Mouse (Mus musculus) neural tube, embryonic 11.5 days (tissue): ENCODE measurements around the gene Prkar2a. TPM values are rescaled to one million over a fixed set of nuclear protein-coding genes. Genes with fewer than 3 reads are reported as not detected.

ENCODE experiments used
- ATAC-seq: fragments of 200-750 bp; cut with Nextera tagmentation; 2 replicates; pipeline ENCODE4 v1.8.0; 2017; ENCODE audit warnings: moderate number of reproducible peaks, mild to moderate bottlenecking, moderate TSS enrichment, moderate library complexity; ENCODE audit not compliant: insufficient read depth, low FRiP score, low TSS enrichment
- DNase-seq: peaks from one replicate; pipeline ENCODE4 v3.0.0-alpha.2; 2015; ENCODE audit warnings: low spot score
- H3K27ac ChIP-seq: fragments of 300-500 bp; sonication (generic); 2 replicates; pipeline ENCODE4 v1.5.1; 2014; ENCODE audit warnings: low read depth, mild to moderate bottlenecking, low read length
- H3K27me3 ChIP-seq: fragments of 300-500 bp; sonication (generic); 2 replicates; pipeline ENCODE4 v1.6.1; 2014; ENCODE audit warnings: mild to moderate bottlenecking, low read length, mixed read lengths; ENCODE audit not compliant: control insufficient read depth, insufficient read depth
- H3K36me3 ChIP-seq: fragments of 300-500 bp; sonication (generic); 2 replicates; pipeline ENCODE4 v1.6.1; 2014; ENCODE audit warnings: mild to moderate bottlenecking, low read length, moderate library complexity, mixed read lengths; ENCODE audit not compliant: control insufficient read depth, insufficient read depth
- H3K4me1 ChIP-seq: fragments of 300-500 bp; sonication (generic); 2 replicates; pipeline ENCODE4 v1.6.1; 2014; ENCODE audit warnings: low read length, mixed read lengths; ENCODE audit not compliant: control insufficient read depth, insufficient read depth
- H3K4me2 ChIP-seq: fragments of 300-500 bp; sonication (generic); 2 replicates; pipeline ENCODE4 v1.6.1; 2014; ENCODE audit warnings: low read depth, mild to moderate bottlenecking, moderate library complexity
- H3K4me3 ChIP-seq: fragments of 300-500 bp; sonication (generic); 2 replicates; pipeline ENCODE4 v1.5.1; 2014; ENCODE audit warnings: low read depth, low read length
- H3K9ac ChIP-seq: fragments of 300-500 bp; sonication (generic); 2 replicates; pipeline ENCODE4 v1.6.1; 2014; ENCODE audit warnings: mild to moderate bottlenecking, low read length
- H3K9me3 ChIP-seq: fragments of 300-500 bp; sonication (generic); 2 replicates; pipeline ENCODE4 v1.6.1; 2016; ENCODE audit warnings: low read length; ENCODE audit not compliant: control insufficient read depth
- WGBS: fragments of 180-500 bp; shearing (Covaris S2); extraction: QIAGEN DNeasy Blood & Tissue Kit; methylation state at CpG from one replicate; pipeline ENCODE4 v1.1.7; 2014; 5-methylcytosine and 5-hydroxymethylcytosine counted together
- polyA plus RNA-seq: library from polyadenylated mRNA; unstranded; fragments of >200 nt; fragmentation: Nextera tagmentation; extraction: Ambion mirVana; gene quantifications from 2 replicates; pipeline ENCODE4 v1.2.1, GENCODE M21; 2014

Gene Prkar2a
- polyA plus RNA-seq, 1 experiment from 2014 or later, result 69.0 TPM

- H3K27me3 ChIP-seq, result no peaks in the 10 kb centered on the region
- ATAC-seq, result no peak
- WGBS, result 82% methylated on average over 1 of the region's 1 CpGs
- H3K9ac ChIP-seq, result no peak overlapping the region
- H3K4me2 ChIP-seq, result peak overlapping the region; percentile 7; the same call in 1 of the 2 replicates
- no peaks in the 10 kb centered on the region for H3K36me3 ChIP-seq
- no peak overlapping the region for H3K27ac ChIP-seq
- no peaks in the 10 kb centered on the region for H3K9me3 ChIP-seq
- H3K4me1 ChIP-seq, result peaks cover 20% of the 10 kb centered on the region
- no peak overlapping the region for H3K4me3 ChIP-seq
- no peak for DNase-seq
These were observed 879 bp downstream of the Prkar2a start for GRCm38 (mm10) chr9:108689993-108690392.

DNA sequence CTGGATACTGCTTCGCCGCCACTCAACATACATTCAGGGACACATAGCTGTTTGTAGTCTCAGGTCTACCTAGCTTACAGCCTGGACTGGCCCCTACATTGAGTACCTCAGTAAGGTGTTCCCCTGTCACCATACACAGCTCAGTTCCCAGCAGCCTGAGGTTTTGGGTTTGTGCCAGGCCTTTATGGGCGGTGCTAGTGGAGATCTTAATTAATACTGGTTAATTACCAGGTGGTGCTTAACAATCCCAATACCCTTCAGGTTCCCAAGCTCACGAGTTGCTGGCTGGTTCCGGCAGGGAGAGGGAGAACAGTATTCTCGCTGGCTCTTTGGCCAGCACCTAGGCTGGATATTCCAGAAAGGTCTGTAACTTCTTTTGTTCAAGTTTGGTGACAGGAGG is 1.8 kb downstream of the Prkar2a start:
- WGBS, result 83% methylated on average over 6 of the region's 6 CpGs

GRCm38 (mm10) chr9:108691371-108691770 is 2.3 kb downstream of the Prkar2a start:
- ATAC-seq, result no peak
- Histone ChIP-seq H3K4me1 (peaks cover 18% of the 10 kb centered on the region), H3K36me3 (no peaks in the 10 kb centered on the region), H3K27me3 (no peaks in the 10 kb centered on the region), H3K9me3 (no peaks in the 10 kb centered on the region), H3K27ac (no peak overlapping the region), H3K4me3 (peak overlapping the region; percentile 75; the same call in 1 of the 2 replicates), H3K9ac (peak overlapping the region; percentile 78; the same call in 1 of the 2 replicates), H3K4me2 (peak overlapping the region; percentile 92)
- WGBS, result 77% methylated on average over 8 of the region's 8 CpGs
- no peak for DNase-seq

More for the DNA sequence above, 1.8 kb downstream of the Prkar2a start:
- no peak overlapping the region for H3K4me3 ChIP-seq
- DNase-seq (no peak), ATAC-seq (no peak)
- no peak overlapping the region for H3K27ac ChIP-seq
- H3K36me3 ChIP-seq, result no peaks in the 10 kb centered on the region
- H3K4me2 ChIP-seq, result no peak overlapping the region
- H3K27me3 ChIP-seq, result no peaks in the 10 kb centered on the region
- H3K9me3 ChIP-seq, result no peaks in the 10 kb centered on the region
- H3K9ac ChIP-seq, result no peak overlapping the region
- peaks cover 20% of the 10 kb centered on the region for H3K4me1 ChIP-seq

DNA sequence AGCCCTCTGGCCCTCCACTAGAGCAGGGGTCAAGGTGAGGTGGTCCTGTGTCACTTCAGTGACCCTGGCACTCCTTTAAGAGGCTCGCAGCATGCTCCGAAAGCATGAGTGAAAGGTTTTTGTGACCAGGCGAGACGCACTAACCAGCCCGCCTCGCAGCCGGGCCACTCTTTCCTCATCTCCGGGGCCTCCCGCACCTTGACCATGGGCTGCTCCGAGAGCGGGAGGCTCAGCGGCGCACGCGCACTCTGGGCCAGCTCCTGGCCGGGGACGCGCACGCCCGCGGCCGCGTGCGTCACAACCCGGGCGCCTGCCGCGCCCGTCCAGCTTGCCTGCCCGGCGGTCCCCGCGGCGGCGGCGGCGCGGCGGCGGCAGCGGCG is 2.7 kb downstream of the Prkar2a start:
- H3K4me1 ChIP-seq, result peaks cover 15% of the 10 kb centered on the region
- no peaks in the 10 kb centered on the region for H3K27me3 ChIP-seq
- H3K9ac ChIP-seq, result peak overlapping the region; percentile 78
- WGBS, result under 1% methylated on average over 38 of the region's 42 CpGs
- H3K4me2 ChIP-seq, result peak overlapping the region; percentile 92
- no peaks in the 10 kb centered on the region for H3K9me3 ChIP-seq
- H3K27ac ChIP-seq, result peak overlapping the region; percentile 51
- ATAC-seq (peak; percentile 73), DNase-seq (peak; percentile 93)
- no peaks in the 10 kb centered on the region for H3K36me3 ChIP-seq
- peak overlapping the region; percentile 75 for H3K4me3 ChIP-seq

- H3K27ac ChIP-seq, result peak overlapping the region; percentile 51
- peak; percentile 69 for ATAC-seq
These were observed 3.3 kb downstream of the Prkar2a start for GRCm38 (mm10) chr9:108692226-108693041.

DNA sequence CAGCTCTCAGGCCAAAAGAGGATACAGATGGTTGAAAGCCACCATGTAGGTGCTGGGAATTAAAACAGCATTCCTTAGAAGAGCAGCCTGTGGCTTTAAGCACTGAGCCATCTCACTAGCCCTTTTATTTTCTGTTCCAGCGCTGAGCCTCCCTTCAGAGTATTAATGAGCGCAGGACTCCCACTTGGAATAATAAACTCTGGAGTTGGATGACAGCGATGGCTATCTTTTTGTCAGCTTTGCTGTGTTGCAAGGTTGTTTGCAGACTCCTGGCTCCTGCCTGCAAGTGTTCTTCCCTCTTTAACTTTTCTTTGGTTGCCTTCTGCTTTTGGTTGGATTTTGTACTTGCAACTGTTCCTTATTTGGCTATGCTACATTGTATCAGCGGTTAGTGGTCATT is 4.8 kb downstream of the Prkar2a start:
- H3K4me2 ChIP-seq, result peak overlapping the region; percentile 19
- DNase-seq, result no peak
- ATAC-seq, result no peak
- H3K36me3 ChIP-seq, result no peaks in the 10 kb centered on the region
- no peak overlapping the region for H3K27ac ChIP-seq
- H3K4me3 ChIP-seq, result peak overlapping the region; percentile 10; the same call in 1 of the 2 replicates
- H3K27me3 ChIP-seq, result no peaks in the 10 kb centered on the region
- no peaks in the 10 kb centered on the region for H3K9me3 ChIP-seq
- H3K4me1 ChIP-seq, result peaks cover 13% of the 10 kb centered on the region
- WGBS, result 71% methylated on average over 4 of the region's 4 CpGs
- H3K9ac ChIP-seq, result no peak overlapping the region

More at GRCm38 (mm10) chr9:108692226-108693041, 3.3 kb downstream of the Prkar2a start:
- H3K4me2 ChIP-seq, result peak overlapping the region; percentile 92
- no peaks in the 10 kb centered on the region for H3K36me3 ChIP-seq
- peak overlapping the region; percentile 78 for H3K9ac ChIP-seq
- H3K4me1 ChIP-seq, result peaks cover 14% of the 10 kb centered on the region
- peak overlapping the region; percentile 75 for H3K4me3 ChIP-seq
- no peaks in the 10 kb centered on the region for H3K27me3 ChIP-seq
- DNase-seq, result peak; percentile 73
- H3K9me3 ChIP-seq, result no peaks in the 10 kb centered on the region
- under 1% methylated on average over 86 of the region's 92 CpGs for WGBS

GRCm38 (mm10) chr9:108694533-108694932 is 5.4 kb downstream of the Prkar2a start:
- no peak for ATAC-seq
- no peaks in the 10 kb centered on the region for H3K9me3 ChIP-seq
- no peak overlapping the region for H3K9ac ChIP-seq
- 83% methylated on average over 1 of the region's 1 CpGs for WGBS
- no peaks in the 10 kb centered on the region for H3K27me3 ChIP-seq
- no peak overlapping the region for H3K4me3 ChIP-seq
- H3K4me1 ChIP-seq, result peaks cover 8% of the 10 kb centered on the region
- H3K27ac ChIP-seq, result no peak overlapping the region
- H3K4me2 ChIP-seq, result no peak overlapping the region
- no peak for DNase-seq
- H3K36me3 ChIP-seq, result no peaks in the 10 kb centered on the region

- no peaks in the 10 kb centered on the region for H3K9me3 ChIP-seq
- no peak overlapping the region for H3K4me3 ChIP-seq
- no peak overlapping the region for H3K9ac ChIP-seq
- no peak overlapping the region for H3K4me2 ChIP-seq
- no peaks in the 10 kb centered on the region for H3K4me1 ChIP-seq
- DNase-seq (no peak), ATAC-seq (no peak)
- H3K36me3 ChIP-seq, result no peaks in the 10 kb centered on the region
- no peaks in the 10 kb centered on the region for H3K27me3 ChIP-seq
- H3K27ac ChIP-seq, result no peak overlapping the region
These were observed 13.4 kb downstream of the Prkar2a start for GRCm38 (mm10) chr9:108702476-108702875.
